Mouse (Mus musculus): Measurements from ENCODE around the gene P3h1.

DNA sequence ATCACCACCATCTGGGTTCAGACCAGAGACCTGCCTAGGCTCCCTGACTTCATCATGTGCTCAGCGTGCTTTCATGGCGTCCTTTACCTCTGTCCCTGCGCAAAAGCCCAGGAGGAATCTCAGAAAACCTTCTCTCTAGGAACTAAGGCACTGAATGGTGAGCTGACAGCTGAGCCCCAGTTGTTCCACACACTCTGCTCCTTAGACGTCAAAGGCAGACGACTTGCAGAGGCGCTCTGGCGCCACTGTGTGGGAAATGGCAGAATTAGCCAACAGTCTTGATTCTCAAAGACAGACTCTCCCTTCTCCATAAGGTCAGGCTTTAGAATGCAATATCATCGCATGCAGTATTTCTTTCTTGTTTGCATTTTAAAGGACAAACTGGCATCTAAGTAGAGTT, 28.0 kb upstream of the P3h1 start:
- peak; percentile 32; the same call in 1 of the 2 replicates for TF ChIP-seq CTCF (IDR thresholded peaks at IDR 0.05; ENCODE audit: insufficient read depth, low read depth, low read length)
- no peak for TF ChIP-seq POLR2A (IDR thresholded peaks at IDR 0.05; ENCODE audit: insufficient read depth, low read depth, low read length)

Measured in olfactory bulb, adult 2 months (tissue).